Mouse (Mus musculus) liver, embryonic 14.5 days (tissue): ENCODE measurements around the gene Nop58. TPM values are rescaled to one million over a fixed set of nuclear protein-coding genes. Genes with fewer than 3 reads are reported as not detected.
A peak's percentile ranks its signal among the peaks of the same experiment; 100 is the strongest.
"Not testable (repeated sequence)": the region's sequence is repeated elsewhere in the genome, so short reads cannot be mapped to it uniquely, and the experiment has no call there.

ENCODE experiments used
- ATAC-seq: fragments of 200-750 bp; cut with Nextera tagmentation; 2 replicates; pipeline ENCODE4 v1.8.0; 2017; ENCODE audit warnings: moderate number of reproducible peaks, mild to moderate bottlenecking, moderate library complexity; ENCODE audit not compliant: insufficient read depth
- DNase-seq, 3 experiments: peaks; one replicate each; pipeline ENCODE4 v3.0.0-alpha.2; 2012 to 2013; ENCODE audit warnings: low read depth in 3 of 3, low spot score in 3 of 3
- H3K27ac ChIP-seq: fragments of 300-500 bp; sonication (generic); 2 replicates; pipeline ENCODE4 v1.5.1; 2014; ENCODE audit warnings: moderate library complexity, mild to moderate bottlenecking, control low read depth, inconsistent platforms
- H3K27me3 ChIP-seq: fragments of 300-500 bp; sonication (generic); 2 replicates; pipeline ENCODE4 v1.6.1; 2014; ENCODE audit warnings: mild to moderate bottlenecking, low read length, moderate library complexity; ENCODE audit not compliant: control insufficient read depth, insufficient read depth
- H3K36me3 ChIP-seq: fragments of 300-500 bp; sonication (generic); replicated peaks from 2 replicates; pipeline ENCODE4 v1.6.1; 2014; ENCODE audit warnings: low read depth; ENCODE audit not compliant: control insufficient read depth, insufficient read depth
- H3K4me1 ChIP-seq, 2 experiments: fragments of 200-500 bp in 1 of 2; fragments of 300-500 bp in 1 of 2; sonication (generic) in 1 of 2; replicated peaks; 2 replicates each; pipeline ENCODE4 v1.6.1; 2012 to 2014; ENCODE audit warnings: antibody characterized with exemption in 1 of 2, inconsistent platforms in 1 of 2, low read length in 1 of 2; ENCODE audit not compliant: control insufficient read depth in 2 of 2, insufficient read depth in 2 of 2
- H3K4me2 ChIP-seq: fragments of 300-500 bp; sonication (generic); 2 replicates; pipeline ENCODE4 v1.6.1; 2014; ENCODE audit warnings: low read depth, mild to moderate bottlenecking, control low read depth, moderate library complexity
- H3K4me3 ChIP-seq, 2 experiments: fragments of 200-500 bp in 1 of 2; fragments of 300-500 bp in 1 of 2; sonication (generic) in 1 of 2; 2 replicates each; pipeline ENCODE4 v1.5.1; 2012 to 2014; ENCODE audit warnings: low read depth in 2 of 2, low read length in 2 of 2, mild to moderate bottlenecking in 2 of 2, control low read depth in 1 of 2, inconsistent platforms in 1 of 2, moderate library complexity in 1 of 2; ENCODE audit not compliant: insufficient read depth in 1 of 2
- H3K9ac ChIP-seq: fragments of 300-500 bp; sonication (generic); replicated peaks from 2 replicates; pipeline ENCODE4 v1.6.1; 2014; ENCODE audit warnings: mild to moderate bottlenecking, control low read depth, moderate library complexity
- H3K9me3 ChIP-seq: fragments of 300-500 bp; sonication (generic); 2 replicates; pipeline ENCODE4 v1.6.1; 2016; ENCODE audit warnings: low read length, mixed read lengths; ENCODE audit not compliant: control insufficient read depth
- CTCF ChIP-seq: IDR thresholded peaks from 2 replicates; pipeline ENCODE4 v1.5.1; 2016; ENCODE audit warnings: antibody characterized with exemption, low read depth, control low read depth
- EP300 ChIP-seq: IDR thresholded peaks from 2 replicates; pipeline ENCODE4 v1.6.1; 2016; ENCODE audit warnings: antibody characterized with exemption, low read depth
- WGBS: fragments of 180-500 bp; shearing (Covaris S2); extraction: QIAGEN DNeasy Blood & Tissue Kit; methylation state at CpG from one replicate; pipeline ENCODE4 v1.1.7; 2014; ENCODE audit not compliant: insufficient replicate concordance; 5-methylcytosine and 5-hydroxymethylcytosine counted together
- polyA plus RNA-seq, 2 experiments: library from polyadenylated mRNA; depleted of rRNA in 1 of 2; stranded (reverse) in 1 of 2; unstranded in 1 of 2; fragments of >200 nt; fragmentation: Nextera tagmentation in 1 of 2; extraction: Ambion mirVana in 1 of 2; gene quantifications; 2 replicates each; pipeline versions ENCODE4 v1.2.1 to v1.2.3; 2012 to 2014

Gene Nop58
- polyA plus RNA-seq, 2 experiments = 76.0 to 124 TPM

DNA sequence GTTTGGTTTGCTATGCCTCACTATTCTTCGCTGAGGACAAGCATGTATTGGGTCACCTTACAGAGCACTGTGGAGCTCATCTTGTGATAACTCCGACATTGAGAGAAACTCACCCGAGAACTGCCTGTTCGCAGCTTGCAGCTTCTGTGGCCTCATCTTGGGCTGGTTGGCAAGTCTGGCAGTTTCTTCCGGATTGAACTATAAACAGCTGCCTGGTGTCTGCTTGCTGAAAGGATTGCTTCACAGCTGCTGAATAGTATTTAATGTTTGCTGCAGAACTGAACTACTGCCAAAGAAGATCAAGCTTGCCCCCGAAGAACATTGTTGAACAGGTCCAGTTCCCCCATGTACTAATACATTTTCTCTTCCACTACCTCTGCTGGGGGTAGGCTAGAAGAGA is 49.3 kb downstream of the Nop58 start:
- Histone ChIP-seq H3K4me2 (no peak overlapping the region), H3K36me3 (no peaks in the 10 kb centered on the region), H3K27ac (no peak overlapping the region), H3K27me3 (no peaks in the 10 kb centered on the region), H3K9me3 (no peaks in the 10 kb centered on the region), H3K9ac (no peak overlapping the region), H3K4me3 (no peak overlapping the region), H3K4me1 (peaks cover 4% of the 10 kb centered on the region in 2 experiments)
- ATAC-seq (no peak), DNase-seq (no peak)
- WGBS = 52% methylated on average over 6 of the region's 6 CpGs
- TF ChIP-seq CTCF = no peak
- TF ChIP-seq EP300 = no peak

DNA sequence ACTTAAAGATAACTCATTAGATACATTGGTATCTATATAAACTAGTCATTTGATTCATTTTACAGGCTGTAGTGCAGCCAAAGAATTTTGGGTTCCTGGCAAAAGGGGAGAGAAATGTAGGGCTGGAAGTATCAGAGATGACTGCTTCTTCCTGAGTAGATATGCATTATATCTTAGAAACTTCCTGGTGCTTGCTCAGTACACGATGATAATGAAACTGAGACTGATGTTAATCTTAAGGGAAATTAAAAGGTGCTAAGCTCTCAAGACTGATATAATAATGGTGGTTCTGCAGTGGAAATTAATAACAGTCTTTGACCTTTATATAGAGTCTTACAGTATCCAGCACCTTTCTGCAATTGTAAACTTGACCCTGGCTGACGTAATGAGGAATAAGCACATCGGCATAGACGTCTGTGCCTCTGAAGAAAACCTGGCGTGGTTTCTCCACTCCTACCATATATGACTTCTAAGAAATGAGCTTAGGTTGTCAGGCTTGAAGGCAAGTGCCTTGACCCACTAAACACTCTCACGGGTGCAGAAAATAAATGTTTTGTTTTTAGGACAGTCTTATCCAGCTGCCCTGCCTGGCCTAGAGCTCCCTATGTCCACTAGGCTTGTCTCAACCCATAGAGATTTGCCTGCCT is 54.1 kb downstream of the Nop58 start:
- no peak for DNase-seq
- Histone ChIP-seq H3K9me3 (no peaks in the 10 kb centered on the region), H3K36me3 (no peaks in the 10 kb centered on the region), H3K4me1 (peaks cover 15 to 16% of the 10 kb centered on the region in 2 experiments), H3K4me2 (no peak overlapping the region; the same call in 1 of the 2 replicates), H3K4me3 (no peak overlapping the region), H3K27ac (no peak overlapping the region; the same call in 1 of the 2 replicates), H3K9ac (no peak overlapping the region), H3K27me3 (no peaks in the 10 kb centered on the region)
- TF ChIP-seq CTCF (no peak), EP300 (no peak)
- 47% methylated on average over 6 of the region's 6 CpGs for WGBS
- ATAC-seq = no peak

- Histone ChIP-seq H3K9me3 (no peaks in the 10 kb centered on the region), H3K27me3 (no peaks in the 10 kb centered on the region), H3K36me3 (no peaks in the 10 kb centered on the region), H3K4me2 (peak overlapping the region; percentile 38), H3K4me1 (peaks cover 15 to 16% of the 10 kb centered on the region in 2 experiments), H3K9ac (peak overlapping the region; percentile 16; the same call in 1 of the 2 replicates), H3K4me3 (no peak overlapping the region), H3K27ac (peak overlapping the region; percentile 56)
- ATAC-seq (peak; percentile 67; the same call in 1 of the 2 replicates), DNase-seq (no peak)
- TF ChIP-seq EP300 (no peak), CTCF (no peak)
- 37% methylated on average over 17 of the region's 17 CpGs for WGBS
Measured at GRCm38 (mm10) chr1:59739577-59740354, 55.0 kb downstream of the Nop58 start.

- 36% methylated on average over 2 of the region's 2 CpGs for WGBS
- Histone ChIP-seq H3K27me3 (no peaks in the 10 kb centered on the region), H3K4me1 (peaks cover 0 to 4% of the 10 kb centered on the region in 2 experiments; a peak in 2 of 4 replicates), H3K27ac (no peak overlapping the region), H3K4me2 (no peak overlapping the region), H3K4me3 (no peak overlapping the region), H3K36me3 (no peaks in the 10 kb centered on the region), H3K9me3 (no peaks in the 10 kb centered on the region), H3K9ac (no peak overlapping the region)
- TF ChIP-seq EP300 (no peak), CTCF (no peak)
- no peak for ATAC-seq
- no peak for DNase-seq
Measured at GRCm38 (mm10) chr1:59749047-59749446, 64.3 kb downstream of the Nop58 start.

DNA sequence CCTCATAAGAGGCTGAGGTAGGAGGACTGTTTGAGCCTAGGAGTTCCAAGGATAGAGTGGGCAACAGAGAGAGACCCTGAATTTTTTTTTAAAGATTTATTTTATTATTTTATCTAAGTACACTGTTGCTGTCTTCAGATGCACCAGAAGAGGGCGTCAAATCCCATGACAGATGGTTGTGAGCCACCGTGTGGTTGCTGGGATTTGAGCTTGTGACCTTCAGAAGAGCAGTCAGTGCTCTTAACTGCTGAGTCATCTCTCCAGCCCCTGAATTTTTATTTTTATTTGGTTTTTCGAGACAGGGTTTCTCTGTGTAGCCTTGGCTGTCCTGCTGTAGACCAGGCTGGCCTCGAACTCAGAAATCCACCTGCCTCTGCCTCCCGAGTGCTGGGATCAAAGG is 65.0 kb downstream of the Nop58 start:
- H3K36me3 ChIP-seq, H3K27me3 ChIP-seq, H3K9ac ChIP-seq, H3K4me3 ChIP-seq, H3K9me3 ChIP-seq, ATAC-seq, H3K4me2 ChIP-seq, H3K4me1 ChIP-seq, DNase-seq, H3K27ac ChIP-seq: not testable (repeated sequence)
- peak; percentile 31; the same call in 1 of the 2 replicates for TF ChIP-seq CTCF
- 62% methylated on average over 5 of the region's 5 CpGs for WGBS
